Mouse (Mus musculus) urinary bladder, postnatal 10 days (tissue): Measurements from ENCODE around the gene Dcaf12.

Experiments used
- DNase-seq: peaks from one replicate; pipeline ENCODE4 v3.0.0; 2022; ENCODE audit warnings: low spot score

Dcaf12 gene

GRCm38 (mm10) chr4:41310567-41311563, 3.8 kb downstream of the Dcaf12 start:
- no peak for DNase-seq

GRCm38 (mm10) chr4:41307406-41307805, 7.3 kb downstream of the Dcaf12 start:
- no peak for DNase-seq

GRCm38 (mm10) chr4:41304302-41304701, 10.4 kb downstream of the Dcaf12 start:
- no peak for DNase-seq

GRCm38 (mm10) chr4:41303671-41304070, 11.0 kb downstream of the Dcaf12 start:
- no peak for DNase-seq

GRCm38 (mm10) chr4:41298976-41299375, 15.7 kb downstream of the Dcaf12 start:
- DNase-seq = no peak

- DNase-seq = no peak
Observed at GRCm38 (mm10) chr4:41295960-41296359, 18.7 kb downstream of the Dcaf12 start.

GRCm38 (mm10) chr4:41295507-41295906, 19.2 kb downstream of the Dcaf12 start:
- DNase-seq = no peak

GRCm38 (mm10) chr4:41293907-41294306, 20.8 kb downstream of the Dcaf12 start:
- DNase-seq = no peak

- DNase-seq = no peak
Observed at GRCm38 (mm10) chr4:41289802-41290201, 24.9 kb downstream of the Dcaf12 start.

- no peak for DNase-seq
Observed at GRCm38 (mm10) chr4:41286420-41286819, 28.3 kb downstream of the Dcaf12 start.

GRCm38 (mm10) chr4:41284087-41284486, 30.6 kb downstream of the Dcaf12 start:
- DNase-seq = no peak

- DNase-seq = no peak
Observed at GRCm38 (mm10) chr4:41275927-41276326, 38.8 kb downstream of the Dcaf12 start.

GRCm38 (mm10) chr4:41274980-41275850, 39.5 kb downstream of the Dcaf12 start, which contains the start of gene Ubap2:
Gene Ubap2, minus strand, starts transcription at chr4:41275144.
- DNase-seq = peak; percentile 85

- no peak for DNase-seq
Observed at GRCm38 (mm10) chr4:41274377-41274979, 40.2 kb downstream of the Dcaf12 start.

- no peak for DNase-seq
Observed at GRCm38 (mm10) chr4:41268133-41268532, 46.6 kb downstream of the Dcaf12 start.

GRCm38 (mm10) chr4:41266350-41266749, 48.3 kb downstream of the Dcaf12 start:
- no peak for DNase-seq

- no peak for DNase-seq
Observed at GRCm38 (mm10) chr4:41260691-41261090, 54.0 kb downstream of the Dcaf12 start.

GRCm38 (mm10) chr4:41259019-41259418, 55.7 kb downstream of the Dcaf12 start:
- no peak for DNase-seq

- DNase-seq = no peak
Observed at GRCm38 (mm10) chr4:41257752-41258151, 56.9 kb downstream of the Dcaf12 start.

GRCm38 (mm10) chr4:41255564-41256210, 59.0 kb downstream of the Dcaf12 start:
- no peak for DNase-seq

- no peak for DNase-seq
Observed at GRCm38 (mm10) chr4:41253756-41254155, 60.9 kb downstream of the Dcaf12 start.

- no peak for DNase-seq
Observed at GRCm38 (mm10) chr4:41245408-41245807, 69.3 kb downstream of the Dcaf12 start.
